Mouse (Mus musculus): Measurements from ENCODE around the gene Trpt1.

- no peak for TF ChIP-seq CTCF (IDR thresholded peaks at IDR 0.05; ENCODE audit: low read depth)
- no peak for TF ChIP-seq EP300 (IDR thresholded peaks at IDR 0.05; ENCODE audit: low read depth)
Measured at GRCm38 (mm10) chr19:6969291-6969664, 26.7 kb upstream of the Trpt1 start.

Data from heart, postnatal 0 days (tissue).